Comparison of ENCODE assay signal across 8 mouse cellular contexts in genomic region chr8:123213118-123213772, GRCm38 (mm10). TPM values are rescaled to one million over a fixed set of nuclear protein-coding genes. Genes with fewer than 3 reads are reported as not detected.
DNase-seq lines count a peak whose midpoint lies in the region; ATAC-seq lines count a peak whose summit lies in the region.

No protein-coding gene starts in this region.

- no peak for DNase-seq in kidney, adult 11 months
- DNase-seq in midbrain, embryonic 14.5 days = no peak
- DNase-seq in frontal cortex, postnatal 10 days (ENCODE audit: low spot score in 2 of 2) = no peak
- no peak for DNase-seq in embryo, embryonic 10.5 days (ENCODE audit: low spot score)
- no peak for DNase-seq in adrenal gland, postnatal 14 days

- ATAC-seq in kidney, embryonic 15.5 days (replicated peaks; ENCODE audit: low FRiP score) = no peak; the same call in none of the 2 replicates
- ATAC-seq in embryonic facial prominence, embryonic 13.5 days (ENCODE audit: insufficient number of reproducible peaks, insufficient read depth, low FRiP score, low TSS enrichment, low read depth) = no peak
- no peak; the same call in 1 of the 2 replicates for ATAC-seq in hindbrain, embryonic 15.5 days (ENCODE audit: low FRiP score, low read depth)
- ATAC-seq in midbrain, embryonic 14.5 days (ENCODE audit: low FRiP score, low TSS enrichment) = 0 out of 2 replicates have a peak, but pooled peaks have one; percentile 24

- H3K27ac ChIP-seq in kidney, embryonic 15.5 days = peak overlapping the region; percentile 81
- no peak overlapping the region; the same call in 1 of the 2 replicates for H3K27ac ChIP-seq in embryonic facial prominence, embryonic 13.5 days
- H3K27ac ChIP-seq in hindbrain, embryonic 15.5 days (replicated peaks) = peak overlapping the region; percentile 66
- peak overlapping the region; percentile 61; the same call in 1 of the 2 replicates for H3K27ac ChIP-seq in midbrain, embryonic 14.5 days (replicated peaks; ENCODE audit: low read depth, low read length)

- no peaks in the 10 kb centered on the region for H3K9me3 ChIP-seq in kidney, embryonic 15.5 days (replicated peaks)
- H3K9me3 ChIP-seq in embryonic facial prominence, embryonic 13.5 days = no peaks in the 10 kb centered on the region
- H3K9me3 ChIP-seq in hindbrain, embryonic 15.5 days = no peaks in the 10 kb centered on the region
- no peaks in the 10 kb centered on the region for H3K9me3 ChIP-seq in midbrain, embryonic 14.5 days (ENCODE audit: control insufficient read depth, low read length)

- peak overlapping the region; percentile 67 for H3K9ac ChIP-seq in kidney, embryonic 15.5 days
- H3K9ac ChIP-seq in embryonic facial prominence, embryonic 13.5 days = peak overlapping the region; percentile 99
- peak overlapping the region; percentile 90 for H3K9ac ChIP-seq in hindbrain, embryonic 15.5 days
- H3K9ac ChIP-seq in midbrain, embryonic 14.5 days (replicated peaks; ENCODE audit: low read length) = peak overlapping the region; percentile 95

- H3K4me1 ChIP-seq in kidney, embryonic 15.5 days = peaks cover 23% of the 10 kb centered on the region
- peaks cover 20% of the 10 kb centered on the region for H3K4me1 ChIP-seq in embryonic facial prominence, embryonic 13.5 days
- H3K4me1 ChIP-seq in hindbrain, embryonic 15.5 days (replicated peaks) = peaks cover 22% of the 10 kb centered on the region
- H3K4me1 ChIP-seq in midbrain, embryonic 14.5 days (ENCODE audit: control insufficient read depth, insufficient read depth, low read length) = peaks cover 16% of the 10 kb centered on the region

- H3K27me3 ChIP-seq in kidney, embryonic 15.5 days = no peaks in the 10 kb centered on the region
- no peaks in the 10 kb centered on the region for H3K27me3 ChIP-seq in embryonic facial prominence, embryonic 13.5 days
- H3K27me3 ChIP-seq in hindbrain, embryonic 15.5 days = no peaks in the 10 kb centered on the region
- no peaks in the 10 kb centered on the region for H3K27me3 ChIP-seq in midbrain, embryonic 14.5 days (ENCODE audit: control insufficient read depth, insufficient read depth, low read length)

- H3K36me3 ChIP-seq in kidney, embryonic 15.5 days = peaks cover 22% of the 10 kb centered on the region
- H3K36me3 ChIP-seq in embryonic facial prominence, embryonic 13.5 days = peaks cover 21% of the 10 kb centered on the region
- H3K36me3 ChIP-seq in hindbrain, embryonic 15.5 days = peaks cover 4% of the 10 kb centered on the region
- peaks cover 20% of the 10 kb centered on the region for H3K36me3 ChIP-seq in midbrain, embryonic 14.5 days (ENCODE audit: control insufficient read depth, insufficient read depth, low read length)

- peak overlapping the region; percentile 88 for H3K4me2 ChIP-seq in kidney, embryonic 15.5 days
- H3K4me2 ChIP-seq in embryonic facial prominence, embryonic 13.5 days = peak overlapping the region; percentile 91
- peak overlapping the region; percentile 97 for H3K4me2 ChIP-seq in hindbrain, embryonic 15.5 days
- peak overlapping the region; percentile 93 for H3K4me2 ChIP-seq in midbrain, embryonic 14.5 days (ENCODE audit: low read length)

- H3K4me3 ChIP-seq in kidney, embryonic 15.5 days (replicated peaks) = peak overlapping the region; percentile 94
- H3K4me3 ChIP-seq in embryonic facial prominence, embryonic 13.5 days = peak overlapping the region; percentile 98
- peak overlapping the region; percentile 83 for H3K4me3 ChIP-seq in hindbrain, embryonic 15.5 days
- H3K4me3 ChIP-seq in midbrain, embryonic 14.5 days (replicated peaks; ENCODE audit: low read depth, low read length) = peak overlapping the region; percentile 94

- 7% methylated on average over 22 of the region's 22 CpGs for WGBS in kidney, embryonic 15.5 days
- WGBS in embryonic facial prominence, embryonic 13.5 days = 26% methylated on average over 22 of the region's 22 CpGs
- WGBS in hindbrain, embryonic 15.5 days = 18% methylated on average over 22 of the region's 22 CpGs
- 18% methylated on average over 22 of the region's 22 CpGs for WGBS in midbrain, embryonic 14.5 days

RNA-seq across cellular contexts. Expression of gene Spata33, which starts 0.6 kb away (rescaled TPM):
- polyA plus RNA-seq in kidney, embryonic 15.5 days (2015; fragmentation: Nextera tagmentation; extraction: Ambion mirVana) = 4.2 and 5.5 TPM in 2 replicates
- polyA plus RNA-seq in embryonic facial prominence, embryonic 13.5 days (2015; fragmentation: Nextera tagmentation; extraction: Ambion mirVana) = 5.8 and 5.9 TPM in 2 replicates
- polyA plus RNA-seq in hindbrain, embryonic 15.5 days (2015; fragmentation: Nextera tagmentation; extraction: Ambion mirVana) = 6.2 and 8.7 TPM in 2 replicates
- 5.3 and 6.9 TPM in 2 replicates for polyA plus RNA-seq in midbrain, embryonic 14.5 days (2014; fragmentation: Nextera tagmentation; extraction: Ambion mirVana)
- 2.6 and 4.9 TPM in 2 replicates for total RNA-seq in adrenal gland, postnatal 14 days (2021)

RNA-seq across cellular contexts. Expression of gene Chmp1a, which starts 0.7 kb away (rescaled TPM):
- 118 and 126 TPM in 2 replicates for polyA plus RNA-seq in kidney, embryonic 15.5 days (2015; fragmentation: Nextera tagmentation; extraction: Ambion mirVana)
- polyA plus RNA-seq in embryonic facial prominence, embryonic 13.5 days (2015; fragmentation: Nextera tagmentation; extraction: Ambion mirVana) = 153 and 164 TPM in 2 replicates
- polyA plus RNA-seq in hindbrain, embryonic 15.5 days (2015; fragmentation: Nextera tagmentation; extraction: Ambion mirVana) = 200 and 215 TPM in 2 replicates
- 175 and 196 TPM in 2 replicates for polyA plus RNA-seq in midbrain, embryonic 14.5 days (2014; fragmentation: Nextera tagmentation; extraction: Ambion mirVana)
- 75.4 and 100 TPM in 2 replicates for total RNA-seq in adrenal gland, postnatal 14 days (2021)

RNA-seq across cellular contexts. Expression of gene Cdk10, which starts 11.4 kb away (rescaled TPM):
- 33.7 and 34.7 TPM in 2 replicates for polyA plus RNA-seq in kidney, embryonic 15.5 days (2015; fragmentation: Nextera tagmentation; extraction: Ambion mirVana)
- 39.5 and 44.3 TPM in 2 replicates for polyA plus RNA-seq in embryonic facial prominence, embryonic 13.5 days (2015; fragmentation: Nextera tagmentation; extraction: Ambion mirVana)
- 45.2 and 48.5 TPM in 2 replicates for polyA plus RNA-seq in hindbrain, embryonic 15.5 days (2015; fragmentation: Nextera tagmentation; extraction: Ambion mirVana)
- 53.9 and 62.6 TPM in 2 replicates for polyA plus RNA-seq in midbrain, embryonic 14.5 days (2014; fragmentation: Nextera tagmentation; extraction: Ambion mirVana)
- 53.1 and 57.7 TPM in 2 replicates for total RNA-seq in adrenal gland, postnatal 14 days (2021)

RNA-seq across cellular contexts. Expression of gene Spata2l, which starts 22.8 kb away (rescaled TPM):
- 5.3 and 5.7 TPM in 2 replicates for polyA plus RNA-seq in kidney, embryonic 15.5 days (2015; fragmentation: Nextera tagmentation; extraction: Ambion mirVana)
- polyA plus RNA-seq in embryonic facial prominence, embryonic 13.5 days (2015; fragmentation: Nextera tagmentation; extraction: Ambion mirVana) = 4.6 and 5.1 TPM in 2 replicates
- 10.1 and 11.4 TPM in 2 replicates for polyA plus RNA-seq in hindbrain, embryonic 15.5 days (2015; fragmentation: Nextera tagmentation; extraction: Ambion mirVana)
- polyA plus RNA-seq in midbrain, embryonic 14.5 days (2014; fragmentation: Nextera tagmentation; extraction: Ambion mirVana) = 4.4 and 5.1 TPM in 2 replicates
- 12.2 and 18.7 TPM in 2 replicates for total RNA-seq in adrenal gland, postnatal 14 days (2021)

RNA-seq across cellular contexts. Expression of gene Dpep1, which starts 27.2 kb away (rescaled TPM):
- polyA plus RNA-seq in kidney, embryonic 15.5 days (2015; fragmentation: Nextera tagmentation; extraction: Ambion mirVana) = 4.4 and 5.5 TPM in 2 replicates
- 2.4 and 4.1 TPM in 2 replicates for polyA plus RNA-seq in embryonic facial prominence, embryonic 13.5 days (2015; fragmentation: Nextera tagmentation; extraction: Ambion mirVana)
- 0.18 and 0.50 TPM in 2 replicates for polyA plus RNA-seq in hindbrain, embryonic 15.5 days (2015; fragmentation: Nextera tagmentation; extraction: Ambion mirVana)
- not detected in 2 replicates for polyA plus RNA-seq in midbrain, embryonic 14.5 days (2014; fragmentation: Nextera tagmentation; extraction: Ambion mirVana)
- total RNA-seq in adrenal gland, postnatal 14 days (2021) = 33.6 and 54.6 TPM in 2 replicates
